Mouse (Mus musculus) midbrain, embryonic 11.5 days (tissue): Measurements from ENCODE around the gene Sprn. TPM values are rescaled to one million over a fixed set of nuclear protein-coding genes. Genes with fewer than 3 reads are reported as not detected.

Experiments used
- ATAC-seq: fragments of 200-750 bp; cut with Nextera tagmentation; 2 replicates; pipeline ENCODE4 v1.8.0; 2017; ENCODE audit warnings: moderate TSS enrichment, moderate library complexity; ENCODE audit not compliant: low FRiP score
- DNase-seq: peaks from one replicate; pipeline ENCODE4 v3.0.0; 2015; ENCODE audit warnings: low spot score; ENCODE audit errors: missing footprints
- H3K27ac ChIP-seq: fragments of 300-500 bp; sonication (generic); 2 replicates; pipeline ENCODE4 v1.5.1; 2014; ENCODE audit warnings: low read depth, low read length
- H3K27me3 ChIP-seq: fragments of 300-500 bp; sonication (generic); 2 replicates; pipeline ENCODE4 v1.6.1; 2014; ENCODE audit warnings: mild to moderate bottlenecking, low read length, moderate library complexity, mixed read lengths; ENCODE audit not compliant: control insufficient read depth, insufficient read depth
- H3K36me3 ChIP-seq: fragments of 300-500 bp; sonication (generic); 2 replicates; pipeline ENCODE4 v1.6.1; 2014; ENCODE audit warnings: mild to moderate bottlenecking, low read length, moderate library complexity, mixed read lengths; ENCODE audit not compliant: control insufficient read depth, insufficient read depth
- H3K4me1 ChIP-seq: fragments of 300-500 bp; sonication (generic); 2 replicates; pipeline ENCODE4 v1.6.1; 2014; ENCODE audit warnings: low read length; ENCODE audit not compliant: control insufficient read depth, insufficient read depth
- H3K4me2 ChIP-seq: fragments of 300-500 bp; sonication (generic); 2 replicates; pipeline ENCODE4 v1.6.1; 2014; ENCODE audit warnings: mild to moderate bottlenecking, moderate library complexity
- H3K4me3 ChIP-seq: fragments of 300-500 bp; sonication (generic); 2 replicates; pipeline ENCODE4 v1.5.1; 2014; ENCODE audit warnings: low read depth, low read length
- H3K9ac ChIP-seq: fragments of 300-500 bp; sonication (generic); 2 replicates; pipeline ENCODE4 v1.6.1; 2014; ENCODE audit warnings: low read length
- H3K9me3 ChIP-seq: fragments of 300-500 bp; sonication (generic); 2 replicates; pipeline ENCODE4 v1.6.1; 2016; ENCODE audit warnings: low read length; ENCODE audit not compliant: control insufficient read depth
- WGBS: fragments of 180-500 bp; shearing (Covaris S2); extraction: QIAGEN DNeasy Blood & Tissue Kit; methylation state at CpG from one replicate; pipeline ENCODE4 v1.1.7; 2014; 5-methylcytosine and 5-hydroxymethylcytosine counted together
- polyA plus RNA-seq: library from polyadenylated mRNA; unstranded; fragments of >200 nt; fragmentation: Nextera tagmentation; extraction: Ambion mirVana; gene quantifications from 2 replicates; pipeline ENCODE4 v1.2.1, GENCODE M21; 2014

Gene Sprn
- polyA plus RNA-seq, 1 experiment from 2014 or later: 0.89 TPM

GRCm38 (mm10) chr7:140120484-140120883 is 34.2 kb downstream of the Sprn start:
- Histone ChIP-seq H3K27me3 (no peaks in the 10 kb centered on the region), H3K4me1 (peaks cover 3% of the 10 kb centered on the region; the same call in 1 of the 2 replicates), H3K36me3 (no peaks in the 10 kb centered on the region), H3K9me3 (no peaks in the 10 kb centered on the region), H3K9ac (no peak overlapping the region), H3K27ac (no peak overlapping the region), H3K4me3 (no peak overlapping the region), H3K4me2 (no peak overlapping the region)
- DNase-seq (peak; percentile 21), ATAC-seq (no peak)
- 93% methylated on average over 2 of the region's 2 CpGs for WGBS

DNA sequence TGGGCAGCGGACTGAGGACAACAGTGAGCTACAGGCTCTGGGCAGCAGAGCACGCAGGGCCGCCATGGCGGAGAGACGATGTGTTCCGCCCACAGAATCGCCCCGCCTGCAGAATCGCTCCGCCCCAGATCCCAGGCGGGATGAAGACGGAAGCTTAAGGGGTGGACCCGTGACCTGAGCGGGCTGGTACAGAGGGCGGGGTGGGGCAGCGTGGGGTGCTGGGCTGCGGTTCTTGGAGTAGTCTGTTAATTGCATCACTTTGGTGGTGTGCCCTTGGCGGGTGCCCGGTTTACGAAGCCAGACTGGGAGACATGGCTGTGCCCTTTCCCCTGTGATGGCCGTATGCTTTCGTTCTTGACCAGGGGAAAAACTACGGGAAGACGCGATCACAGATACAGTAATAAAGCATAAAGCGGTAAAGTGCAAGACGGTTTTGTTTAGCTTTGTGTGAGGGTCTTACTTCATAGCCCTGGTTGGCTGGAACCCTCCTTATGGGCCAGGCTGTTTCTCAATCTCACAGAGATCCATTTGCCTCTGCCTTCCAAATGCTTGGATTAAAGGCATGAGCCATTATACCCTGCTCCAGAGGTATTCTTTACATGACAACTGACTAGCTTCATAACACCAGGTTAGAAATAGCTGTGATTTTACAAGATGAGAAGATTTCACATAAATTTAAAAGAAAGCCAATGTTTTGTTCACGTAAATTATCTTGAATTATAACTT is 38.2 kb downstream of the Sprn start, which contains the start of gene Echs1:
Echs1 (minus strand) TSS at position 148 of the 726 bp plus-strand sequence.
- Histone ChIP-seq H3K9ac (peak within 1 kb of the TSS; percentile 80), H3K4me2 (peak within 1 kb of the TSS; percentile 91), H3K36me3 (no peaks in the 10 kb centered on the region), H3K27me3 (no peaks in the 10 kb centered on the region), H3K9me3 (no peaks in the 10 kb centered on the region), H3K4me1 (0 out of 2 replicates have a peak, but pooled peaks cover 4% of the 10 kb centered on the region), H3K4me3 (peak within 1 kb of the TSS; percentile 71), H3K27ac (no peak within 1 kb of the TSS)
- DNase-seq (peak; percentile 96), ATAC-seq (peak; percentile 96)
- WGBS: 4% methylated on average over 28 of the region's 28 CpGs

GRCm38 (mm10) chr7:140115583-140116328 is 38.9 kb downstream of the Sprn start, which contains the start of gene Paox:
Gene Paox, plus strand, starts transcription at chr7:140115799.
- WGBS: 3% methylated on average over 23 of the region's 23 CpGs
- Histone ChIP-seq H3K4me1 (0 out of 2 replicates have a peak, but pooled peaks cover 4% of the 10 kb centered on the region), H3K27me3 (no peaks in the 10 kb centered on the region), H3K9me3 (no peaks in the 10 kb centered on the region), H3K4me3 (peak within 1 kb of the TSS; percentile 71), H3K4me2 (peak within 1 kb of the TSS; percentile 91), H3K27ac (no peak within 1 kb of the TSS), H3K9ac (peak within 1 kb of the TSS; percentile 80), H3K36me3 (peaks cover 5% of the 10 kb centered on the region)
- ATAC-seq (peak; percentile 61), DNase-seq (peak; percentile 94)

DNA sequence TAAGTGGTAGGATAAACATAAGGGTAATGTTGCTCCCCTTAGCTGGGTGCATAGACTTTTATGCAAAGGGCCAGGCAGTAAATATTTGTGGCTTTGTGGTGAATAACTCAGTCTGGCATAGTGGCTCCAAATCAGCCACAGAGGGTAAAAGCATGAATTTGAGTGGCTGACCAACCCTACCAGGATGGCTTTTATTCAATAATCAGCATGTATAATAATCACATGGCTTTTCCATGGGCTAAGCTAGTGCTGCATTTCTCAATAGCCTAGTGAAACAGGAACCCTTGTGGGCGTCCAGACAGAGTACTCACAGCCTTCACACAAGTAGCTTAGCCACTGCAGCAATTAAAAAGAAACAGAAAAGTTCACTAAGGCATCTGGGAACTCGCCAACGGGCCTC is 42.7 kb downstream of the Sprn start:
- no peak overlapping the region for H3K4me3 ChIP-seq
- H3K27ac ChIP-seq: no peak overlapping the region
- ATAC-seq (no peak), DNase-seq (peak; percentile 26)
- peaks cover 9% of the 10 kb centered on the region for H3K36me3 ChIP-seq
- H3K9me3 ChIP-seq: no peaks in the 10 kb centered on the region
- H3K4me2 ChIP-seq: no peak overlapping the region
- 0 out of 2 replicates have a peak, but pooled peaks cover 4% of the 10 kb centered on the region for H3K4me1 ChIP-seq
- no peak overlapping the region for H3K9ac ChIP-seq
- H3K27me3 ChIP-seq: no peaks in the 10 kb centered on the region
- 77% methylated on average over 3 of the region's 3 CpGs for WGBS

DNA sequence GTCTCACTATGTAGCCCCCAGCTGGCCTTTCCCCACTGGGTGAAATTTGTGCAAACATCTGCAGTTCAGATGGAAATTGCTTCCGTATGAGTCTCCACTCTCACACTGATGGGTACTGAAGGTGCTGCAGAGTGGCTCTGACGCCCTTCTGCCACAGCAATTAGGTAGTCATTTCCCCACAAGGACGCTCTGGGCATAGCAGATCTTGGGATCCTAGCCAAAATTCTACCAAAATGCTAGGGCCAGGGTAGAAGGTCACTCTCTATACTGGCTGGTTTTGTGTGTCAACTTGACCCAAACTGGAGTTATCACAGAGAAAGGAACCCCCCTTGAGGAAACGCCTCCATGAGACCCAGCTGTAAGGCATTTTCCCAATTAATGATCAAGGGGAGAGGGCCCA is 50.7 kb downstream of the Sprn start:
- H3K9ac ChIP-seq: no peak overlapping the region
- WGBS: 84% methylated on average over 4 of the region's 4 CpGs
- H3K36me3 ChIP-seq: peaks cover 2% of the 10 kb centered on the region
- H3K4me1 ChIP-seq: peaks cover 4% of the 10 kb centered on the region; the same call in 1 of the 2 replicates
- H3K4me3 ChIP-seq: no peak overlapping the region
- H3K27me3 ChIP-seq: no peaks in the 10 kb centered on the region
- no peak for ATAC-seq
- no peak overlapping the region for H3K4me2 ChIP-seq
- H3K9me3 ChIP-seq: no peaks in the 10 kb centered on the region
- no peak overlapping the region for H3K27ac ChIP-seq
- DNase-seq: peak; percentile 49

DNA sequence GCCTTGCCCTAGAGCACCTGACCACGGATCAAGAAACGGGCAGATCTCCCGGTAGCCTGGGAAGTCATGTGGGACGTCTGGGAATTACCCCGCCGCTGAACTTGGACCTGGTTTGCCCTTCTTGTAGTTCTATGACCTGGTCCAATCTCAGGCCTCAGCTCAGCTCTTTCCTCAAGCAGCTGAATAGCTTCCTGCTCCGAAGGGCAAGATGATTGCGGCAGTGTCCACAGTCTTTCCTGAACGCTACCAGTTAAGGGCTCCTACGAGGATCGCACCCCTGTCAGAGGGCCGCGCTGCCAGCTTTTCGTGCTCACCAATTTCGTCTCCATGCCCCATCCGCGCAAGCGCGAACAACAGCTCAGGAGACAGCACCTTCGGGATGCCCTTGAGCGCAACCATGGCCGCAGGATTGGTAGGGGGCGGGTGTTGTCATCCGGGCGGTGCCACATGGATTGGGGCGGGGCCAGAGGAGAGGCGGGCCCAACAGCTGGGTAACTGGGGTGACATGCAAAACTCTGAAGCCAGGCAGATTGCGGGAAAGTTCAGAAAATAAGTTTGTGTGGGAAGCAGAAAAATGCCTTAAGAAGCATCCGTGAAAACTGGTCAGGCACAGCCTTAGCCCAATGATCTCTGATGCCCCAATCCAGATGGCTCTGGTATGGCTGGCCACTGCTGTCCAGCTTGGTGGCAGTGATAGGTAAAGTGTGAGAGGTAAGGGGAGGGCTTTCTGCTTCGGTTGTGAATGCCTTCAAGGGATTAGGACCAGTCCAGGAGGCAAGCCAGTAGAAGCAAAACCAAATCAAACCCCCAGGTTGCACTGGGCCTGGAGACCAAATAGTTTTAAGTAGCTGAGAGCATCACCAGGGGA is 52.5 kb downstream of the Sprn start, which contains the start of gene Fuom:
Fuom (minus strand) TSS at position 449 of the 868 bp plus-strand sequence.
- peaks cover 2% of the 10 kb centered on the region for H3K36me3 ChIP-seq
- H3K27ac ChIP-seq: no peak within 1 kb of the TSS
- peak within 1 kb of the TSS; percentile 26 for H3K4me3 ChIP-seq
- DNase-seq: peak; percentile 96
- H3K4me1 ChIP-seq: peaks cover 4% of the 10 kb centered on the region; the same call in 1 of the 2 replicates
- H3K9ac ChIP-seq: peak within 1 kb of the TSS; percentile 50
- H3K4me2 ChIP-seq: peak within 1 kb of the TSS; percentile 58
- peak; percentile 91 for ATAC-seq
- no peaks in the 10 kb centered on the region for H3K9me3 ChIP-seq
- no peaks in the 10 kb centered on the region for H3K27me3 ChIP-seq
- 2% methylated on average over 30 of the region's 30 CpGs for WGBS

GRCm38 (mm10) chr7:140101498-140101897 is 53.2 kb downstream of the Sprn start:
- H3K4me1 ChIP-seq: peaks cover 4% of the 10 kb centered on the region; the same call in 1 of the 2 replicates
- ATAC-seq (peak; percentile 38), DNase-seq (peak; percentile 78)
- H3K4me2 ChIP-seq: peak overlapping the region; percentile 58
- WGBS: 77% methylated on average over 10 of the region's 10 CpGs
- peaks cover 2% of the 10 kb centered on the region for H3K36me3 ChIP-seq
- peak overlapping the region; percentile 50; the same call in 1 of the 2 replicates for H3K9ac ChIP-seq
- peak overlapping the region; percentile 26; the same call in 1 of the 2 replicates for H3K4me3 ChIP-seq
- H3K27me3 ChIP-seq: no peaks in the 10 kb centered on the region
- H3K27ac ChIP-seq: no peak overlapping the region
- H3K9me3 ChIP-seq: no peaks in the 10 kb centered on the region
